Mouse (Mus musculus) thymus, postnatal 36 days (tissue): ENCODE data around the gene Qk.

Experiments
- DNase-seq, 2 experiments: peaks; one replicate each; pipeline ENCODE4 v3.0.0; 2022; ENCODE audit warnings: mixed read lengths in 2 of 2

The Qk gene

GRCm38 (mm10) chr17:10319685-10320455, at the start of gene Qk:
Gene Qk (minus strand): TSS chr17:10319854.
- peak; percentile 95 to 97 for DNase-seq

GRCm38 (mm10) chr17:10367044-10367443, 47.4 kb upstream of the Qk start:
- no peak for DNase-seq

- no peak for DNase-seq
These were observed 46.9 kb upstream of the Qk start for GRCm38 (mm10) chr17:10366577-10366976.

GRCm38 (mm10) chr17:10365501-10366482, 46.1 kb upstream of the Qk start:
- no peak for DNase-seq

GRCm38 (mm10) chr17:10363151-10363550, 43.5 kb upstream of the Qk start:
- no peak for DNase-seq

- no peak for DNase-seq
These were observed 42.2 kb upstream of the Qk start for GRCm38 (mm10) chr17:10361882-10362291.

- DNase-seq: no peak
These were observed 41.1 kb upstream of the Qk start for GRCm38 (mm10) chr17:10360738-10361137.

GRCm38 (mm10) chr17:10359466-10359865, 39.8 kb upstream of the Qk start:
- no peak for DNase-seq

GRCm38 (mm10) chr17:10357348-10357747, 37.7 kb upstream of the Qk start:
- no peak for DNase-seq

GRCm38 (mm10) chr17:10356294-10356693, 36.6 kb upstream of the Qk start:
- DNase-seq: no peak

GRCm38 (mm10) chr17:10355746-10356145, 36.1 kb upstream of the Qk start:
- DNase-seq: no peak

- no peak for DNase-seq
These were observed 18.6 kb upstream of the Qk start for GRCm38 (mm10) chr17:10338286-10338685.

- no peak for DNase-seq
These were observed 16.9 kb upstream of the Qk start for GRCm38 (mm10) chr17:10336558-10336957.

- DNase-seq: peak; percentile 31 to 47
These were observed 16.3 kb upstream of the Qk start for GRCm38 (mm10) chr17:10335809-10336499.

GRCm38 (mm10) chr17:10334957-10335690, 15.5 kb upstream of the Qk start:
- DNase-seq: peak; percentile 50

GRCm38 (mm10) chr17:10334481-10334880, 14.8 kb upstream of the Qk start:
- no peak for DNase-seq

GRCm38 (mm10) chr17:10333321-10333720, 13.7 kb upstream of the Qk start:
- DNase-seq: no peak

- DNase-seq: no peak
These were observed 12.5 kb upstream of the Qk start for GRCm38 (mm10) chr17:10332127-10332526.

- no peak for DNase-seq
These were observed 9.8 kb upstream of the Qk start for GRCm38 (mm10) chr17:10329461-10329860.

- DNase-seq: no peak
These were observed 9.0 kb upstream of the Qk start for GRCm38 (mm10) chr17:10328544-10329100.

- no peak for DNase-seq
These were observed 8.0 kb upstream of the Qk start for GRCm38 (mm10) chr17:10327584-10328210.
